Mouse (Mus musculus) thymus, adult 2 months (tissue): ENCODE data around the gene Slc17a5.

Experiments
- CTCF ChIP-seq: fragments of 200-500 bp; IDR thresholded peaks from 2 replicates; pipeline ENCODE4 v1.5.1; 2012; ENCODE audit warnings: mild to moderate bottlenecking, control low read depth, low read length, moderate library complexity, borderline replicate concordance; ENCODE audit not compliant: control insufficient read depth, poor library complexity, insufficient read depth; ENCODE audit errors: extremely low read depth
- POLR2A ChIP-seq: fragments of 200-500 bp; IDR thresholded peaks from 2 replicates; pipeline ENCODE4 v1.6.1; 2012; ENCODE audit warnings: mild to moderate bottlenecking, low read length, control low read depth, moderate library complexity; ENCODE audit not compliant: control insufficient read depth, poor library complexity, insufficient read depth; ENCODE audit errors: extremely low read depth

GRCm38 (mm10) chr9:78505223-78505622, 82.6 kb downstream of the Slc17a5 start:
- TF ChIP-seq POLR2A = no peak
- no peak for TF ChIP-seq CTCF
